Mouse (Mus musculus): ENCODE measurements around the gene 1700003E16Rik.
"Not testable (repeated sequence)": the region's sequence is repeated elsewhere in the genome, so short reads cannot be mapped to it uniquely, and the experiment has no call there.

1700003E16Rik gene

GRCm38 (mm10) chr6:83159456-83159855, 3.3 kb downstream of the 1700003E16Rik start:
- not testable (repeated sequence) for DNase-seq (ENCODE audit: low spot score)

DNA sequence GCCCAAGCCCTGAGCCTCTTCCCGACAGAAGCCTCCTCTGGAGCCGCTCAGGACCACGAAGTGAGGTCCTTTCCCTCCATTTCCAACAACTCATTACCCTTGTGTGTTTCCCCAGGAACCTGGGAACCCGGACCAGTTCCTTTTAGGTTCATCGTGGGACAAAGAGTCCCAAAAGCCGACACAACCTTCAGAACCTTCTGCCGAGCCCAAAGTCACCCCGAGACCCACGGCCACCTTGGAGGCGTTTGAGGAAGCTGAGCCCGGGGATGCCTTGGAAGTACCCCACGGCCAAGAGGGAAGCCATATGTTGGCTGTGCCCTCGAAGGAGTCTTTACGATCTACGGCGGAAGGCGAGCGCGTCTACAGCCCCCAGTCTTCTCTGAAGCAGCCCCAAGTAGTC, 5.2 kb downstream of the 1700003E16Rik start:
- no peak for DNase-seq (ENCODE audit: low spot score)

DNA sequence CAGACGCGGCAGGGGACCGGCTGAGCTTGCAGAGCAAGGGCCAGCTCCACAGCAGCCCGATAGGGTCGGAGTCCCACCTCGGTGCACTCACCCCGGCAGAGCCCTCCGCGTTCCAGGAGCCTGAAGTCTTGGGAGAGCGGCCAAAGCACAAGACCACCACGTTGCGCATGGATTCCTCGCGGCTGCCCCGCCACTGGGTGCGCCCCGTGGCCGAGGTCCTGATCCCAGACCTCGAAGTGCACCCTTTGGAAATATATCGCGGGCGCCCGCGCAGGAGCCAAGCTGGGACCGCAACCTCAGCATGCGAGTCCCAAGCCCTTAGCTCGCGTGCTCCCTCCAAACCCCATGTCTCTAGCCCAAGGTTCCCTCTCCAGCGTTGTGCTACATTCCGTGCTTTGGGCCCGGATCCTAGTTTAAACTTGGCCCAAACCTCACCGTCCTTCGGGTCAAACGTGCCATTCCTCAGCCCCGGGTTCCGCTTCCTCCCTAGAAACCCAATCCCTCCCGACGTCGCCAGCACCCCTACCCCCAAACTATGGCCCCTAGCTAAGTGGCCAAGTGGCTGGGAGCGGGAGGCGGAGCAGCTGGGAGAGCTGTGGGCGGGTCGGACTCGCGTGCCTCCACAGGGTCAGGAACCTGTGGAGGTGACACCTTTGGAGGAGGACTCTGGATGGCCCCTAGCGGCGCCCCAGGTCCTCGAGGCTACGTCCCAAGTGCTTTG, 5.9 kb downstream of the 1700003E16Rik start:
- peak; percentile 25 for DNase-seq (ENCODE audit: low spot score)

DNA sequence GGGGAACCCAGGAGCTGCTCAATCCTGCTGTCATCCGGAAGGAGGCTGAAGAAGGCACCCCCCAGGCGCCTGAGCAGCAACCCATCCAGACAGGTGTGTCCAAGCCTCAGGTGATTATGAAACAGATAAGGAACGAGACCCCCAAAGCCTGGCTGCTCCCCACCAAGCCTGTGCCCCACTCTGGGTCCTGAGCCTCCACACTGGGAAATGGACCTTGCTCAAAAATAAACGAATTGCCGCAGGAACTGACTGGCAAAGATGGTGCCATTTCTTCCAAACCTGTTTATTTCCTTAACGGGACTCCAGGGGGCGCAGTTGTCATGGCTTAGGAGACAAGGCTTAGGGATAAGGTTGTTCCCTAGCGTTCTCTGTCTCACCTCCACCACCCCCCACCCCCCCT, 6.5 kb downstream of the 1700003E16Rik start:
- no peak for DNase-seq (ENCODE audit: low spot score)

GRCm38 (mm10) chr6:83165026-83165606, 8.9 kb downstream of the 1700003E16Rik start:
- DNase-seq (ENCODE audit: low spot score), result no peak

DNA sequence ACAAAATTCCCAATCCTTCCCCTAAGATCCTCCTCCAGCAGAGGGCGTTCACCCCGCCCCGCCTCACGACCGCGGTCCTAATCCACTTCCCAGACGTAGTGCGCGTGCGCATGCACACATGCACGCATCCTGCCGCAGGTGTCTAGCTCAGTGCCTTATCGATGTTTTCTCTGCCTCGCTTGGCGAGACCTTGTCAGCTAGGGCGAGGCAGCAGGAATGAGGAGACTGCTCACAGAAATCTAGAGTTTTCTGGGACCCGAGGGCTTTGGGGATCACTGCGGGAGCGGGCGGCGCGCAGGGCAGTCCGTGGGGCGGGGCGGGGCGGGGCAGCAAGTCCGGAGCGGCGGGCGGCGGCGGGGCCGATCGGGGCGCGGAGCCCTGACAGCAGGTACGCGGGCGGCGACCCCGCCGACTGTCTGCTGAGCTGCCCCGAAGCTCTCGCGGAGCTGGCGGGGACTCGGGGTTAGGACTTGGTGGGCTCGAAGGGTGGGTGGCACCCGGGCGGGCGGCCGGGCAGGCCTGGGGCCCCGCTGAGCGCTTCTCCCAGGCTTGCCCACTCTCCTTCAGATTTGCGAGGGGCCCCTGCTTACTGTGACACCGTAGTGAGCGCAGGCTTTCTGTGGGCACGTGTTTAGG, 9.5 kb downstream of the 1700003E16Rik start, which contains the start of gene Dctn1:
TSS of gene Dctn1 (plus strand) at position 314 of the 636 bp plus-strand sequence.
- DNase-seq (ENCODE audit: low spot score), result peak; percentile 94

DNA sequence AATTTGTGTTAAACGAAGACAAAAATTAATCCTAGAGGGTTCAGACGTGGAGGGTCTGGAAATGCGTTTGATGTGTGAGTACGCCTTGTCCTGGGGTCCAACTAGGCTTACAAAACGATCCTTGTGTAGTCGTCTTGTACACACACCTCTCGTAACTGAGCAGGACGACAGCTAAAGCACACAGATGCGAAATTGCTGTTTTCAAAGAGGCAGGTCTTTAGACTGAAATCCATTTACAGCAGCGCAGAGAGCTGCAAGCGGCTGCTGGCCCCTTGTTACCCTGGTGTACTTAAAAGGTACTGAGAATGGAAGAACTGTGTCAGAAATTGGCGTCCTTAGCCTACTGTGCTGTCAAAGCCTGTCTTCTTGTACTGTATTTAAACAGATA, 10.0 kb downstream of the 1700003E16Rik start:
- no peak for DNase-seq (ENCODE audit: low spot score)

- DNase-seq (ENCODE audit: low spot score), result no peak
Observed at GRCm38 (mm10) chr6:83169872-83170271, 13.7 kb downstream of the 1700003E16Rik start.

DNA sequence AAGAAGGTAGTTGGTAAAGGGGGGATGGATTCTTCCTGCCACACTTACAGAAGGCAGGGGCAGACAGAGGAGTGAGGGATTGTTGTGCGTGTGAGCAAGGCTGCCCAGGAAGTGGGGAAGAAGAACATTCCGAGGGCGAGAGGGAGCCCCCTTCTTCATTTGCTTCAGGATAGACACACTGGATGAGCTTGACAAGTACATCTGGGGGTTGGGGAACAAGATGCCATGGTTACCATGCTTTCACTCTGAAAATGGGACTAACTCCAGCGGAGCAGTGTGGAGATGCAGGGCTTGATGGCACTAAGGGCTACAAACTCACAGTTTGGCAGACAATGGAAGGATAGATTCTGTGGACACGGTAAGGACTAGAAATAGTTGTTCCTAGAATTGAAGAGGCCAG, 14.9 kb downstream of the 1700003E16Rik start:
- no peak for DNase-seq (ENCODE audit: low spot score)

GRCm38 (mm10) chr6:83172240-83172920, 16.2 kb downstream of the 1700003E16Rik start:
- no peak for DNase-seq (ENCODE audit: low spot score)

- DNase-seq (ENCODE audit: low spot score), result no peak
Observed at GRCm38 (mm10) chr6:83175996-83176395, 19.8 kb downstream of the 1700003E16Rik start.

- DNase-seq (ENCODE audit: low spot score), result no peak
Observed at GRCm38 (mm10) chr6:83179390-83180117, 23.4 kb downstream of the 1700003E16Rik start.

- no peak for DNase-seq (ENCODE audit: low spot score)
Observed at GRCm38 (mm10) chr6:83180605-83181004, 24.4 kb downstream of the 1700003E16Rik start.

GRCm38 (mm10) chr6:83184858-83185435, 28.7 kb downstream of the 1700003E16Rik start:
- no peak for DNase-seq (ENCODE audit: low spot score)

DNA sequence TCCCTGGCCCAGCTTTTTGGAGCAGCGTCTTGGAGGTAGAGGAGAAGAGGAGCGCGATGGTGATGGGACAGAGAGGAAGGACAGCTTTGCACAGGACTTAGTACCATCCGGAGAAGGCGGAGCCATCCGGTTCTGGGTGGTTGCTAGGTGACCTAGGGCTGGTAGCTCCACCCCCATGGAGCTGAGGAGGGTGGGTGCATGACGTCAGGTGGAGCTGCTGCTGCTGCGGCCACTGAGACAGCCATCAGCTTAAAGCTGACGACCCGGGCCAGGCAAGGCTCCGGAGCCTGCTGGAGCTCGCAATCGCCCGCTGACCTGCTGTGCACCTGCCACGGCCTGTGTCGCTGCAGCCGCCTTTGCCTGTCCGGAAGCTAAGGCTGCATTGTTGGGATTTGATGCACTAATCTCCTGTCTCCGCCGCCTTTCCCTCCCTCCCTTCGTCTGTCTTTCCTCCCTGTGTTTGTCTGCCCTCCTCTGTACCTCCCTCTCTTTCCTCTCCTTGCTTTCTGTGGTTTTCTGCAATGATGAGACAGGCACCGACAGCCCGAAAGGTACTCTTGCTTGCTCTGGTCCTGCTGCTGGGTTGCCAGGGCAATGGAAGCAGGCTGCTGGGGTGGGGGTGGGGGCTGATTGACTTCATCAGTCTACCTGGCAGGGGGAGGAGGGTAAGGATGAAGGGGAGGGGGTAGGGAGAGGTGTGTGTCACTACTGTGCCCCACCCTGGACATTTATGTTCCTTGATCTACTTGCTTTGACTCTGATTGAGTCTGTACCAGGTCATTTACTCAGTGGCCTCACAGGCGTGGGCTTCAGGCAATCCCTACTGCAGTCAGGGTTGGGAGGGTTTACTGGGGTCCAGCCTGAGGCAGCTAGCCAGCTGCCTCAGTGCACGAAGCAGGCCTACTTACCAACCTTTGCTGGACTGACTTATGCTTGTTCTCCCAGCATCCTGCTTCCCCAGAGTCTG, 30.0 kb downstream of the 1700003E16Rik start:
- DNase-seq (ENCODE audit: low spot score), result no peak

- DNase-seq (ENCODE audit: low spot score), result no peak
Observed at GRCm38 (mm10) chr6:83186946-83187345, 30.7 kb downstream of the 1700003E16Rik start.

- DNase-seq (ENCODE audit: low spot score), result no peak
Observed at GRCm38 (mm10) chr6:83193571-83193970, 37.4 kb downstream of the 1700003E16Rik start.

DNA sequence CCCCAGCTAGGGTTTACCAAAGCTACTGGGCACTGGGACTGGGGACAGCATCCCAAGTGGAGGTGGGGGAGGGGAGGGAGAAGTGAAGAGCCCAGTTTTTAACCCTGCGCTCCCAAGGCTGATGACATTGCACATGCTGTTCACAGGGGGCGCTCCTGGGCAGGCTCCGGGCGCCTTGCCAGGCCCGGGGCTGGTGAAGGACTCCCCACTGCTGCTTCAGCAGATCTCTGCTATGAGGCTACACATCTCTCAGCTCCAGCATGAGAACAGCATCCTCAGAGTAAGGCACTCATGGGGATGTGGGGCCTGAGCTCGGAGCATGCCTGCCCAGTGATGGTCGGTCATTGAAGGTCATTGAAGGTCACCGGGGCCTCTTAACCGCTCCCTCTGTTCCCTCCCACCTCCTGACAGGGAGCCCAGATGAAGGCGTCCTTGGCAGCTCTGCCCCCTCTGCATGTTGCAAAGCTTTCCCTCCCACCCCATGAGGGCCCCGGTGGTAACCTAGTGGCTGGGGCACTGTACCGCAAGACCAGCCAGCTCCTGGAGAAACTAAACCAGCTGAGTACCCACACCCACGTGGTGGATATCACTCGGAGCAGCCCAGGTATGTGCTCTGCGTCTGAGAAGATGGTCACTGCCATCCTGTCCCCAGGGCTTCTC, 41.3 kb downstream of the 1700003E16Rik start:
- no peak for DNase-seq (ENCODE audit: low spot score)

DNA sequence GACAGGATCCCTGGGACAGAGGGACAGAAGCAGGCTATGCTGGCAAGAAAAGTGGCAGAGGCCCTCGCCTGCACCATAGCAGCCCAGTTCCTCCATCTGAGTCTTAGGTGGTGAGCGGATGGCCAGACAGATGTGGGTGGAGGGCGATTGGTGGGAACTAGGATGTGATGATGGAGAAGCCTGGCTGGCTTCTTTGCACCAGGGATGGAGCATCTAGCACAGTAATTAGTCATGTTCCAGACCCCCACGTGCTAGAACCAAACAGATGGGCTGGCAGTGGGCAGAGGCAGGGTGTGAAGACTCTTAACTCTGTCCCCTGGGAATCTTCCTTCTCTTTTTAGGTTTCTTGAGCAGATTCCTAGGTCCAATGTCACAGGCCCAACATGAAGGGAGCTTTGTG, 47.1 kb downstream of the 1700003E16Rik start:
- no peak for DNase-seq (ENCODE audit: low spot score)

DNA sequence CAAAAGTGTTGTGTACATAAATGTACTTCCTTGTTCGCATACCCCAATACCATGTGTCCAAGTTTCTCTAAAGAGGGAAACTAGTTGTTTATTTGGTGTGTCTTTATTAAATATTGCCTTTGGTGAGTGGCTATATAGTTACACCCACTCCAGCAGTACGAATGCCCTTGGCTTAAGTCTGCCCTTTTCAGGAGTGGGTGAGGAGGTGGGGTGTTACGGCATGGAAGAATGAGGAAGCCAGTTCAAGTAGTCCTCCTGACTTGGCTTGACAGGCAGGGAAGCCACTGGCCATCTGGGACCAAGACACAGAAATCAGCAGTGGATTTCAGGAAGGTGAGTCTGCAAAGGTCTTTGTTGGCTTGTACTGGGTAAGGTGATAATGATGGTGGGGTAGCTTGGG, 49.6 kb downstream of the 1700003E16Rik start:
- DNase-seq (ENCODE audit: low spot score), result no peak

All from ovary, postnatal 10 days (tissue).